Mouse (Mus musculus) neural tube, embryonic 14.5 days (tissue): Measurements from ENCODE around the gene Ltc4s. TPM values are rescaled to one million over a fixed set of nuclear protein-coding genes. Genes with fewer than 3 reads are reported as not detected.

Source experiments
- ATAC-seq: fragments of 200-750 bp; cut with Nextera tagmentation; 2 replicates; pipeline ENCODE4 v1.8.0; 2017; ENCODE audit warnings: low read depth, mild to moderate bottlenecking, moderate TSS enrichment, moderate library complexity
- H3K27ac ChIP-seq: fragments of 300-500 bp; sonication (generic); 2 replicates; pipeline ENCODE4 v1.5.1; 2014; ENCODE audit warnings: low read depth, mild to moderate bottlenecking, control low read depth, low read length, moderate library complexity, mixed read lengths
- H3K27me3 ChIP-seq: fragments of 300-500 bp; sonication (generic); 2 replicates; pipeline ENCODE4 v1.6.1; 2014; ENCODE audit warnings: low read length; ENCODE audit not compliant: control insufficient read depth, insufficient read depth
- H3K36me3 ChIP-seq: fragments of 300-500 bp; sonication (generic); 2 replicates; pipeline ENCODE4 v1.6.1; 2014; ENCODE audit warnings: low read length, mixed read lengths; ENCODE audit not compliant: control insufficient read depth, insufficient read depth
- H3K4me1 ChIP-seq: fragments of 300-500 bp; sonication (generic); 2 replicates; pipeline ENCODE4 v1.6.1; 2014; ENCODE audit warnings: low read length; ENCODE audit not compliant: control insufficient read depth, insufficient read depth
- H3K4me2 ChIP-seq: fragments of 300-500 bp; sonication (generic); 2 replicates; pipeline ENCODE4 v1.6.1; 2014; ENCODE audit warnings: mild to moderate bottlenecking, low read depth, low read length, control low read depth
- H3K4me3 ChIP-seq: fragments of 300-500 bp; sonication (generic); 2 replicates; pipeline ENCODE4 v1.5.1; 2014; ENCODE audit warnings: low read depth, low read length, control low read depth, mixed read lengths
- H3K9ac ChIP-seq: fragments of 300-500 bp; sonication (generic); replicated peaks from 2 replicates; pipeline ENCODE4 v1.6.1; 2014; ENCODE audit warnings: low read depth, mild to moderate bottlenecking, control low read depth, low read length, mixed read lengths
- H3K9me3 ChIP-seq: fragments of 300-500 bp; sonication (generic); 2 replicates; pipeline ENCODE4 v1.6.1; 2016; ENCODE audit warnings: low read length; ENCODE audit not compliant: control insufficient read depth
- WGBS: fragments of 180-500 bp; shearing (Covaris S2); extraction: QIAGEN DNeasy Blood & Tissue Kit; methylation state at CpG from one replicate; pipeline ENCODE4 v1.1.7; 2014; 5-methylcytosine and 5-hydroxymethylcytosine counted together
- polyA plus RNA-seq: library from polyadenylated mRNA; unstranded; fragments of >200 nt; fragmentation: Nextera tagmentation; extraction: Ambion mirVana; gene quantifications from 2 replicates; pipeline ENCODE4 v1.2.1, GENCODE M21; 2014

Gene Ltc4s
- polyA plus RNA-seq, 1 experiment from 2014 or later = 1.3 TPM

GRCm38 (mm10) chr11:50229252-50229910, 9.0 kb downstream of the Ltc4s start:
- H3K4me3 ChIP-seq = no peak overlapping the region
- H3K27me3 ChIP-seq = no peaks in the 10 kb centered on the region
- H3K4me2 ChIP-seq = no peak overlapping the region
- H3K9me3 ChIP-seq = no peaks in the 10 kb centered on the region
- WGBS = 50% methylated on average over 7 of the region's 7 CpGs
- no peak overlapping the region for H3K27ac ChIP-seq
- peaks cover 31% of the 10 kb centered on the region for H3K36me3 ChIP-seq
- no peak for ATAC-seq
- H3K4me1 ChIP-seq = peaks cover 19% of the 10 kb centered on the region
- H3K9ac ChIP-seq = no peak overlapping the region

- no peaks in the 10 kb centered on the region for H3K9me3 ChIP-seq
- H3K36me3 ChIP-seq = peaks cover 25% of the 10 kb centered on the region
- 29% methylated on average over 3 of the region's 3 CpGs for WGBS
- no peak overlapping the region for H3K4me2 ChIP-seq
- H3K9ac ChIP-seq = no peak overlapping the region
- H3K4me1 ChIP-seq = peaks cover 21% of the 10 kb centered on the region
- no peak overlapping the region for H3K27ac ChIP-seq
- ATAC-seq = no peak
- H3K27me3 ChIP-seq = no peaks in the 10 kb centered on the region
- no peak overlapping the region for H3K4me3 ChIP-seq
Measured at GRCm38 (mm10) chr11:50228772-50229171, 9.6 kb downstream of the Ltc4s start.

GRCm38 (mm10) chr11:50227736-50228135, 10.7 kb downstream of the Ltc4s start:
- Histone ChIP-seq H3K27ac (no peak overlapping the region), H3K4me1 (peaks cover 31% of the 10 kb centered on the region), H3K4me2 (no peak overlapping the region), H3K27me3 (no peaks in the 10 kb centered on the region), H3K36me3 (peaks cover 15% of the 10 kb centered on the region), H3K4me3 (no peak overlapping the region), H3K9me3 (no peaks in the 10 kb centered on the region), H3K9ac (no peak overlapping the region)
- ATAC-seq = no peak
- 88% methylated on average over 4 of the region's 4 CpGs for WGBS

GRCm38 (mm10) chr11:50227226-50227625, 11.2 kb downstream of the Ltc4s start:
- no peaks in the 10 kb centered on the region for H3K9me3 ChIP-seq
- no peak for ATAC-seq
- no peak overlapping the region for H3K9ac ChIP-seq
- H3K4me2 ChIP-seq = peak overlapping the region; percentile 97
- peaks cover 10% of the 10 kb centered on the region for H3K36me3 ChIP-seq
- H3K4me3 ChIP-seq = no peak overlapping the region
- peaks cover 34% of the 10 kb centered on the region for H3K4me1 ChIP-seq
- no peaks in the 10 kb centered on the region for H3K27me3 ChIP-seq
- H3K27ac ChIP-seq = no peak overlapping the region
- 75% methylated on average over 3 of the region's 3 CpGs for WGBS

- ATAC-seq = no peak
- peak overlapping the region; percentile 97 for H3K9ac ChIP-seq
- H3K4me2 ChIP-seq = peak overlapping the region; percentile 97
- peak overlapping the region; percentile 84 for H3K4me3 ChIP-seq
- peak overlapping the region; percentile 93; the same call in 1 of the 2 replicates for H3K27ac ChIP-seq
- H3K27me3 ChIP-seq = no peaks in the 10 kb centered on the region
- WGBS = 31% methylated on average over 2 of the region's 2 CpGs
- H3K9me3 ChIP-seq = no peaks in the 10 kb centered on the region
- H3K36me3 ChIP-seq = 0 out of 2 replicates have a peak, but pooled peaks cover 3% of the 10 kb centered on the region
- peaks cover 34% of the 10 kb centered on the region for H3K4me1 ChIP-seq
Measured at GRCm38 (mm10) chr11:50226406-50226805, 12.0 kb downstream of the Ltc4s start.

- peak; percentile 27 for ATAC-seq
- peak overlapping the region; percentile 93 for H3K27ac ChIP-seq
- peaks cover 31% of the 10 kb centered on the region for H3K4me1 ChIP-seq
- peak overlapping the region; percentile 84 for H3K4me3 ChIP-seq
- H3K4me2 ChIP-seq = peak overlapping the region; percentile 97
- peak overlapping the region; percentile 97 for H3K9ac ChIP-seq
- 0 out of 2 replicates have a peak, but pooled peaks cover 2% of the 10 kb centered on the region for H3K36me3 ChIP-seq
- 4% methylated on average over 34 of the region's 34 CpGs for WGBS
- H3K27me3 ChIP-seq = no peaks in the 10 kb centered on the region
- H3K9me3 ChIP-seq = no peaks in the 10 kb centered on the region
Measured at GRCm38 (mm10) chr11:50225611-50226378, 12.6 kb downstream of the Ltc4s start.

GRCm38 (mm10) chr11:50224671-50225530, 13.5 kb downstream of the Ltc4s start:
- H3K27ac ChIP-seq = peak overlapping the region; percentile 93
- H3K27me3 ChIP-seq = no peaks in the 10 kb centered on the region
- peak overlapping the region; percentile 84 for H3K4me3 ChIP-seq
- ATAC-seq = peak; percentile 85
- 1% methylated on average over 62 of the region's 70 CpGs for WGBS
- H3K4me2 ChIP-seq = peak overlapping the region; percentile 97
- no peaks in the 10 kb centered on the region for H3K36me3 ChIP-seq
- no peaks in the 10 kb centered on the region for H3K9me3 ChIP-seq
- peaks cover 31% of the 10 kb centered on the region for H3K4me1 ChIP-seq
- peak overlapping the region; percentile 97 for H3K9ac ChIP-seq

GRCm38 (mm10) chr11:50223783-50224662, 14.4 kb downstream of the Ltc4s start:
- peak; percentile 9 for ATAC-seq
- H3K4me1 ChIP-seq = peaks cover 31% of the 10 kb centered on the region
- WGBS = 9% methylated on average over 17 of the region's 17 CpGs

More at GRCm38 (mm10) chr11:50223783-50224662, 14.4 kb downstream of the Ltc4s start:
- Histone ChIP-seq H3K27me3 (no peaks in the 10 kb centered on the region), H3K27ac (peak overlapping the region; percentile 93), H3K9me3 (no peaks in the 10 kb centered on the region), H3K36me3 (no peaks in the 10 kb centered on the region), H3K4me3 (peak overlapping the region; percentile 84), H3K9ac (peak overlapping the region; percentile 97), H3K4me2 (peak overlapping the region; percentile 97)
